Mouse (Mus musculus) adrenal gland, postnatal 14 days (tissue): Measurements from ENCODE around the gene Ceacam12. TPM values are rescaled to one million over a fixed set of nuclear protein-coding genes. Genes with fewer than 3 reads are reported as not detected.
"Not testable (repeated sequence)": the region's sequence is repeated elsewhere in the genome, so short reads cannot be mapped to it uniquely, and the experiment has no call there.

Experiments
- DNase-seq: peaks from one replicate; pipeline ENCODE4 v3.0.0; 2021; ENCODE audit warnings: mixed read lengths
- long read RNA-seq, 2 experiments: library from polyadenylated mRNA; stranded (forward); transcript quantifications; one replicate each; pipeline ENCODE4 v2.0.0; 2021
- microRNA-seq, 2 experiments: library from miRNA; unstranded; fragments of <30 nt; microRNA quantifications; one replicate each; pipeline ENCODE4 v1.2.0; 2021
- total RNA-seq: library from RNA; stranded (reverse); gene quantifications from 2 replicates; pipeline ENCODE4 v1.2.3, GENCODE M21; 2021

Gene Ceacam12
- total RNA-seq = not detected in 2 replicates
- long read RNA-seq, experiment 1 = 0 reads
- long read RNA-seq, experiment 2 = 0 reads

DNA sequence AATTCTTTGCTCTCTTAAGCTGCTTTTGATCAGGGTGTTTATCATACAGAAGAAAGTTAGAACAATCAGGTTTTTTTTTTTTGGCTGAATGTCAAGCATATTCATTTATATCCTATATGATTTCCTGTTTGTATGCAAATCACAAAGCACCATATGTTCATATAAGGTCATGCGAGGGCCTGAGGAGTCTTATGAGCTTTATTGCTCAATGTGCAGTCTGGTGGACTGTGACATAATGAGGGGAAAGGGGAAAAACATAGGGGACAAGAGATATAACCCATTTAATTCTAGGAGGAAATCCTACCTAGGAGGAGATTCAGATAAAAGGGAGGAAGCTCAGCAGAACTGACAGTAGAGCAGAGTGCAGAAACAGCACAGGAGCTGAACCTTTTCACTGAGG lies at the start of gene Ceacam12:
Gene Ceacam12 (plus strand): TSS at position 301 of the 400 bp plus-strand sequence.
- no peak for DNase-seq

DNA sequence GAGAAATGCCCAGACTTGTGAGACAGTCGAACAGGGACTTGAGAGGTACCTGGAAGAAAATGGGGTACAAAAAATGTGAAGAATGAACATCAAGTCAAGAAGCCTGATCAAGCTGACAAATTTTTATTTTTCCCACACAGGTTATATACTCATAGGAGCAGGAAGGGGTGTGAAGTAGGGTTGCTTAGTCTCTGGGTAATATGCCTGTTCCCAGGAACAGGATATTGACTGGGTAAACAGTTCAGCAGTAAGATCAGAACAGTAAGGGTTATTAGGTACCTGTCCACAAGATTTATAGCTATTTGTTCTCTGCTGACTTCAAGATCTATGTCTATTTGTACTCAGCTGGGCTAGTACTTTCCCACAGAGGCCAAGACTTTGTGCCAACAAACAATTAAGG lies 8.1 kb downstream of the Ceacam12 start:
- DNase-seq = not testable (repeated sequence)

DNA sequence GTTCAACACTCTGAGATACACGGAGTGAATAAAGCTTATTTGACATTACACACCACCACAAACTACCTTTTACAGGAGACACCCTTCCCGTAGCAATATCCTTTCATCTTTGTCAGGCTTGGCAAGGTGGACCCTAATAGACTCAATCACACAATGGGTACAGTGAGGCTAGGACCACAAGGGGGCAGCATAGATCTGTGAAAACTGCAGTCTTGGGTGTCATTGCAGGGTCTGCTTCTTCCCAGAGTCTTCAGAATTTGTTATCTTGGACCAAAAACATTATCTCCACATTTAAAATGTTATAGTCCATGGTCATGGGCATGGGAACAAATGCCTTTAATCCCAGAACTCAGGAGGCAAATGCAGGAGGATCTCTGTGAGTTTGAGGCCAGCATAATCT lies 35.1 kb downstream of the Ceacam12 start:
- no peak for DNase-seq

Small RNA genes lying within 50 kb of the gene (microRNA-seq; reads per million reads assigned to microRNA genes)
- 0 reads per million in 2 experiments for gene Gm22414

Other genes with a start within 250 kb of the Ceacam12 start
- not detected in 2 replicates for gene Gm5155, start 194.2 kb upstream of the Ceacam12 start, total RNA-seq
- not detected in 2 replicates for gene Ceacam11, start 93.8 kb upstream of the Ceacam12 start, total RNA-seq
- not detected in 2 replicates for gene Ceacam13, start 56.0 kb upstream of the Ceacam12 start, total RNA-seq
- gene Igfl3, start 110.6 kb downstream of the Ceacam12 start, total RNA-seq = not detected in 2 replicates
- gene Mill1, start 179.4 kb downstream of the Ceacam12 start, total RNA-seq = not detected in 2 replicates